In genomic region chr19:45220593-45221457, GRCm38 (mm10) we compare ENCODE assay signal across 9 mouse cellular contexts. TPM values are rescaled to one million over a fixed set of nuclear protein-coding genes. Genes with fewer than 3 reads are reported as not detected.
DNase-seq lines count a peak whose midpoint lies in the region; ATAC-seq and TF ChIP-seq lines count a peak whose summit lies in the region.
"Had no signal": no experiment of that assay in that cellular context is flagged by ENCODE, and none has a peak within 500 bp of the region (broad histone marks: within the 10 kb centered on the region; RNA-seq: fewer than 3 reads in every experiment).

No protein-coding gene starts in this region.

- 1% methylated on average over 29 of the region's 29 CpGs for WGBS in embryonic facial prominence, embryonic 14.5 days
- 2% methylated on average over 29 of the region's 29 CpGs for WGBS in heart, embryonic 11.5 days (ENCODE audit: insufficient replicate concordance)
- 1% methylated on average over 29 of the region's 29 CpGs for WGBS in kidney, embryonic 14.5 days
- 1% methylated on average over 29 of the region's 29 CpGs for WGBS in stomach, embryonic 14.5 days

- DNase-seq in CD8-positive naive resting alpha-beta T cell, adult 2 months (ENCODE audit: low read depth in 2 of 2, low spot score in 2 of 2), result peak; percentile 43 to 62
- peak; percentile 89 for DNase-seq in embryonic facial prominence, embryonic 14.5 days (ENCODE audit: low spot score)
- peak; percentile 79 for DNase-seq in liver

- H3K36me3 ChIP-seq in embryonic facial prominence, embryonic 14.5 days (ENCODE audit: control insufficient read depth, insufficient read depth, low read length), result no peaks in the 10 kb centered on the region
- H3K36me3 ChIP-seq in heart, embryonic 11.5 days (ENCODE audit: control insufficient read depth, insufficient read depth, low read length), result no peaks in the 10 kb centered on the region
- no peaks in the 10 kb centered on the region for H3K36me3 ChIP-seq in kidney, embryonic 14.5 days (ENCODE audit: control insufficient read depth, insufficient read depth, low read length)
- H3K36me3 ChIP-seq in stomach, embryonic 14.5 days (ENCODE audit: control insufficient read depth, insufficient read depth, low read length), result no peaks in the 10 kb centered on the region

- peak; percentile 65 for ATAC-seq in embryonic facial prominence, embryonic 14.5 days (ENCODE audit: low read depth)
- ATAC-seq in heart, embryonic 11.5 days (replicated peaks; ENCODE audit: insufficient number of reproducible peaks, low FRiP score, low TSS enrichment), result no peak; the same call in 1 of the 2 replicates
- peak; percentile 61 for ATAC-seq in kidney, embryonic 14.5 days (ENCODE audit: low FRiP score, low TSS enrichment)
- peak; percentile 58 for ATAC-seq in monocyte, adult 5-6 weeks (replicated peaks; ENCODE audit: insufficient number of reproducible peaks, low FRiP score, low TSS enrichment, poor library complexity, severe bottlenecking)
- peak; percentile 46; the same call in 1 of the 2 replicates for ATAC-seq in stomach, embryonic 14.5 days (ENCODE audit: insufficient number of reproducible peaks, insufficient read depth, low FRiP score, low read depth)

- peak overlapping the region; percentile 1; the same call in 1 of the 2 replicates for H3K9ac ChIP-seq in embryonic facial prominence, embryonic 14.5 days (ENCODE audit: low read depth, low read length)
- 0 out of 2 replicates have a peak overlapping the region, but pooled peaks have one; percentile 12 for H3K9ac ChIP-seq in heart, embryonic 11.5 days (ENCODE audit: low read depth, low read length)
- H3K9ac ChIP-seq in kidney, embryonic 14.5 days (ENCODE audit: low read depth, low read length), result no peak overlapping the region
- H3K9ac ChIP-seq in stomach, embryonic 14.5 days (replicated peaks; ENCODE audit: low read depth, low read length), result no peak overlapping the region

- no peak overlapping the region for H3K27ac ChIP-seq in bone marrow macrophage, adult 2 months (ENCODE audit: insufficient read depth, low read depth, low read length)
- no peak overlapping the region for H3K27ac ChIP-seq in embryonic facial prominence, embryonic 14.5 days (replicated peaks; ENCODE audit: low read depth, low read length)
- no peak overlapping the region for H3K27ac ChIP-seq in heart, embryonic 11.5 days (ENCODE audit: low read depth, low read length)
- H3K27ac ChIP-seq in kidney, embryonic 14.5 days (ENCODE audit: low read depth, low read length), result no peak overlapping the region
- H3K27ac ChIP-seq in stomach, embryonic 14.5 days (ENCODE audit: low read length), result no peak overlapping the region
- H3K27ac ChIP-seq: macrophage had no signal

- no peak for TF ChIP-seq POLR2A in bone marrow macrophage, adult 2 months (IDR thresholded peaks at IDR 0.05; ENCODE audit: borderline replicate concordance, low read depth, low read length)

- no peaks in the 10 kb centered on the region for H3K4me1 ChIP-seq in bone marrow macrophage, adult 2 months (ENCODE audit: control insufficient read depth, insufficient read depth, low read length)
- H3K4me1 ChIP-seq in embryonic facial prominence, embryonic 14.5 days (ENCODE audit: control insufficient read depth, insufficient read depth, low read length), result no peaks in the 10 kb centered on the region
- peaks cover 4% of the 10 kb centered on the region; the same call in 1 of the 2 replicates for H3K4me1 ChIP-seq in heart, embryonic 11.5 days (ENCODE audit: control insufficient read depth, insufficient read depth, low read length)
- H3K4me1 ChIP-seq in kidney, embryonic 14.5 days (ENCODE audit: control insufficient read depth, insufficient read depth, low read length), result 0 out of 2 replicates have a peak, but pooled peaks cover 18% of the 10 kb centered on the region
- peaks cover 5% of the 10 kb centered on the region; the same call in 1 of the 2 replicates for H3K4me1 ChIP-seq in stomach, embryonic 14.5 days (ENCODE audit: control insufficient read depth, insufficient read depth, low read length)

- no peaks in the 10 kb centered on the region for H3K9me3 ChIP-seq in embryonic facial prominence, embryonic 14.5 days (ENCODE audit: control insufficient read depth, low read length)
- H3K9me3 ChIP-seq in heart, embryonic 11.5 days (replicated peaks; ENCODE audit: control insufficient read depth, low read length), result no peaks in the 10 kb centered on the region
- H3K9me3 ChIP-seq in kidney, embryonic 14.5 days (ENCODE audit: control insufficient read depth, low read length), result no peaks in the 10 kb centered on the region
- H3K9me3 ChIP-seq in stomach, embryonic 14.5 days (ENCODE audit: control insufficient read depth, low read depth, low read length), result no peaks in the 10 kb centered on the region

- H3K4me2 ChIP-seq in embryonic facial prominence, embryonic 14.5 days (ENCODE audit: low read depth, low read length), result peak overlapping the region; percentile 58
- peak overlapping the region; percentile 59 for H3K4me2 ChIP-seq in heart, embryonic 11.5 days
- H3K4me2 ChIP-seq in kidney, embryonic 14.5 days (replicated peaks; ENCODE audit: low read depth, low read length), result peak overlapping the region; percentile 54
- peak overlapping the region; percentile 45 for H3K4me2 ChIP-seq in stomach, embryonic 14.5 days (replicated peaks; ENCODE audit: low read depth, low read length)

- H3K27me3 ChIP-seq in embryonic facial prominence, embryonic 14.5 days (replicated peaks; ENCODE audit: control insufficient read depth, insufficient read depth, low read length), result peaks cover 51% of the 10 kb centered on the region
- H3K27me3 ChIP-seq in heart, embryonic 11.5 days (ENCODE audit: control insufficient read depth, insufficient read depth, low read length), result peaks cover 61% of the 10 kb centered on the region
- peaks cover 52% of the 10 kb centered on the region for H3K27me3 ChIP-seq in kidney, embryonic 14.5 days (ENCODE audit: control insufficient read depth, insufficient read depth, low read length)
- peaks cover 35% of the 10 kb centered on the region for H3K27me3 ChIP-seq in stomach, embryonic 14.5 days (ENCODE audit: control insufficient read depth, insufficient read depth, low read length)

- peak; percentile 99 for TF ChIP-seq CTCF in bone marrow macrophage, adult 2 months (IDR thresholded peaks at IDR 0.05; ENCODE audit: low read depth, low read length)

- no peak overlapping the region for H3K4me3 ChIP-seq in bone marrow macrophage, adult 2 months (ENCODE audit: insufficient read depth, low read length)
- H3K4me3 ChIP-seq in embryonic facial prominence, embryonic 14.5 days (ENCODE audit: low read depth, low read length), result peak overlapping the region; percentile 28
- peak overlapping the region; percentile 25 for H3K4me3 ChIP-seq in heart, embryonic 11.5 days (ENCODE audit: low read depth, low read length)
- H3K4me3 ChIP-seq in kidney, embryonic 14.5 days (ENCODE audit: low read length), result peak overlapping the region; percentile 30
- peak overlapping the region; percentile 14; the same call in 1 of the 2 replicates for H3K4me3 ChIP-seq in stomach, embryonic 14.5 days (ENCODE audit: low read depth, low read length)

RNA-seq across cellular contexts. Expression of gene Lbx1, which starts 14.8 kb away (rescaled TPM):
- polyA plus RNA-seq in bone marrow macrophage, adult 2 months (2012; ENCODE audit: insufficient read depth, insufficient read length, missing spikeins), result not detected in 2 replicates
- 1.6 and 2.0 TPM in 2 replicates for polyA plus RNA-seq in embryonic facial prominence, embryonic 14.5 days (2014; fragmentation: Nextera tagmentation; extraction: Ambion mirVana)
- polyA plus RNA-seq in heart, embryonic 11.5 days (2014; fragmentation: Nextera tagmentation; extraction: Ambion mirVana), result 0.08 and 0.16 TPM in 2 replicates
- 0.11 TPM in 1 of 2 replicates, not detected in the other for polyA plus RNA-seq in kidney, embryonic 14.5 days (2014; fragmentation: Nextera tagmentation; extraction: Ambion mirVana)
- not detected in 3 replicates for total RNA-seq in monocyte, adult 5-6 weeks (2017)
- not detected in 2 replicates for polyA plus RNA-seq in stomach, embryonic 14.5 days (2014; fragmentation: Nextera tagmentation; extraction: Ambion mirVana)
- polyA plus RNA-seq: macrophage had no signal

Comparison
In these comparisons a context has a peak if more than half of its experiments do, and no peak if none do; other contexts are left out.
1. H3K9ac ChIP-seq: peak in embryonic facial prominence, embryonic 14.5 days (single experiment) and heart, embryonic 11.5 days (single experiment); none in kidney, embryonic 14.5 days (single experiment) and stomach, embryonic 14.5 days (single experiment).
2. Peak in every context shown above with its lines, with median percentiles within 50 percentile points of each other: DNase-seq and H3K4me2 ChIP-seq.